Mouse (Mus musculus) spleen, embryonic (tissue): ENCODE measurements around the gene Ccdc115.

Experiments used
- CTCF ChIA-PET: fragments of 350-600 bp; sonication (Branson Sonifier 250); formaldehyde crosslinking; loops from one replicate; lab custom pipeline; 2022; lab: Charles Lee

Gene Ccdc115

DNA sequence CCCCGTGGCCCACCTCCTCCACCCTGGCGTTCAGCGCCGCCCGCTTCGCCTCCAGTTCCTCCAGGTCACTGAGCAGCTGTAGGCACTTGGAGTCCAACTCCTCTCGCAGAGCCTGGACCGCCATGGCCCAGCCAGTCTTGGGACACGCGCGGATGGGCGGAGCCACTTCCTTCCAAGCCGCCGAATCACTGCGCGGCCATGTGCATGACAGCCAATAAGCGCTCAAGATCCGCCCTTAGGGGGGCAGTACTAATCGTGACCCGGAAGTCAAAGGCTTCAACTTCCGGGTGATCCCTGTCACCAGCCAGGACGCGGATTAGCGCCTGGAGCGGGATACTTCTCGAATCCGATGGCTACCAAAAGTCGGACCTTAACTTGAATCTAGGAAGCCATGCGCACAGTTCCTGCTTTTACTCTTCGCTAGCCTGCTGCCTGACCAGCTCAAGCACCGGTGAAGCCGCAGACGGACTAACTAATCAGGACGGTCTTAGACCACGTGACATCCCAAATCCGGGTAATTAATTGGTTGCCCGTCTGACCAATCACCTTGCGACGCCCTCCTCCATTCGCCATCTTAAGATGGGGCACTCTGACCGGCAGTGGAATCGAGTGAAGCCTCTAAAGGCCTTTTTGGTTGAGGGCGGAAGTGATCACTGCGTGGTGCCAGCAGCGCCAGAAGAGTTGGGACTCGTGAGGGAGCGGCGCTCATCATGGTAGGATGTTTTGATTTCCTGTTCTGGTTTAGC lies at the start of gene Ccdc115, which contains the start of gene Imp4:
Ccdc115 (minus strand) TSS at position 458 of the 746 bp plus-strand sequence.
Imp4 (plus strand) TSS at position 637 of the 746 bp plus-strand sequence.
- CTCF ChIA-PET: interaction anchor here (0.6 kb wide), 1 partner anchor 24 kb away, joined by 3 read pairs; no protein-coding TSS in a partner anchor

GRCm38 (mm10) chr1:34487383-34487782 lies 47.9 kb upstream of the Ccdc115 start:
- CTCF ChIA-PET: interaction anchor here (0.7 kb wide), 1 partner anchor 341 kb away, joined by 7 read pairs; no protein-coding TSS in a partner anchor

GRCm38 (mm10) chr1:34485461-34486188 lies 46.2 kb upstream of the Ccdc115 start:
- CTCF ChIA-PET: interaction anchor here (0.7 to 1.2 kb wide), 2 partner anchors 44 to 53 kb away, joined by 3 to 5 read pairs; no protein-coding TSS in a partner anchor

DNA sequence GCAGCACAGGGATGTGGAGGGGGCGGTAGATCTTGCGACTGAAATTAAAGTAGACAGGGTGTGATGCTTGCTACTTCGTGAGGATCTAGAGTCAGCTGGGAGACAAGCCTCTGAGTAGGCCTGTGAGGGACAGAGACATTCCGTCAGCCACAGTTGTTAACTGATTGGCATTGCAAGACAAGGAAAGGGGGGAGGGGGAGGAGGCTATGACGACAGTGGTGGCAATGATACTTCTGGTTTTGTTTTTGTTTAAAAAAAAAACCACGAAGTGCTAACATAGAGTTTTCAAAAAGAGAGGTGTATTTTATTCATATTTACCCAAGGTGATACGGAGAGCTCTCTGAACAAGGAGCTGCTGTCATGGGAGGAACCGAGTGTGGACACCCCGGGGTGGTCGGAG lies 45.0 kb upstream of the Ccdc115 start:
- CTCF ChIA-PET: interaction anchor here (0.6 kb wide), 1 partner anchor 157 kb away, joined by 3 read pairs; no protein-coding TSS in a partner anchor

DNA sequence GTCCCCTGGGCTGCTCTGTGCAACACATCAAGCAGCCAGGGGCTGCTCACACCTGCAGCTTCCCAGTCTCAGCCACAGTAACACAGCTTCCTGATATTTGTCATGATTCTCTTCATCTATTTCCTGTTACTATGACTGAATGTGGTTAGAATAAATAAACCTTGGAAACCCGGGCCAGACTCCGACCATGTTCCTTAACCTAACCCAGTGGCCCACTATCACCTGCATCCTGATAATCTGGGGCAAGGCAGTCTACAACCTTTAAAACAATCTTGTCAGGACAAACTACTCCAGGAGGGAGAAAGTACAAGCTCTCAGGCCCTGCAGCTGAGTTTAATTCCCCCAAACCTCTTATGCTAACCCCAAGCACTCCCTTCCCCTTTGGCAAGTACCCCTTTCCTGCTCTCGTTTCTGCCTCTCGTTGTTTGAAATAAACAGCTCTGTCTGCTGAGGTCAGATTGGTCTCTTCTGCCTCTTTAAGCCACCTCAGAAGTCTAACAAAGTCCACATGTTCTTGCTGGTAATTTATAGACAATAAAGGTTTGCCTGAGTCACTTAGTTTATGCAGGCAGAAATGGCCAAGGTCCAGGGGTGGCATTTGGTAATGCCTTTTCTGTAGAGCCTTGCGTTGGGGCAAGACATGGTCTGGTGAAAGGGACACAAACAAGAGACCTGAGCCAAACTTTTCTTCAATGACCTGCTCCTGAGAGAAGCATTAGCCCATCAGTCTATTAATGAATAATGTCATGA lies 42.6 kb upstream of the Ccdc115 start:
- CTCF ChIA-PET: interaction anchor here (1.2 kb wide), 1 partner anchor 10 kb away, joined by 3 read pairs; no protein-coding TSS in a partner anchor

- CTCF ChIA-PET: interaction anchor here (0.6 kb wide), 2 partner anchors 42 to 321 kb away, joined by 3 to 8 read pairs; no protein-coding TSS in a partner anchor
Measured at GRCm38 (mm10) chr1:34480801-34481200, 41.3 kb upstream of the Ccdc115 start.

- CTCF ChIA-PET: no interaction called here
Measured at GRCm38 (mm10) chr1:34478891-34479655, 39.6 kb upstream of the Ccdc115 start.

GRCm38 (mm10) chr1:34472427-34473300 lies 33.2 kb upstream of the Ccdc115 start:
- CTCF ChIA-PET: interaction anchor here (1.3 kb wide), 1 partner anchor 39 kb away, joined by 3 read pairs; no protein-coding TSS in a partner anchor

DNA sequence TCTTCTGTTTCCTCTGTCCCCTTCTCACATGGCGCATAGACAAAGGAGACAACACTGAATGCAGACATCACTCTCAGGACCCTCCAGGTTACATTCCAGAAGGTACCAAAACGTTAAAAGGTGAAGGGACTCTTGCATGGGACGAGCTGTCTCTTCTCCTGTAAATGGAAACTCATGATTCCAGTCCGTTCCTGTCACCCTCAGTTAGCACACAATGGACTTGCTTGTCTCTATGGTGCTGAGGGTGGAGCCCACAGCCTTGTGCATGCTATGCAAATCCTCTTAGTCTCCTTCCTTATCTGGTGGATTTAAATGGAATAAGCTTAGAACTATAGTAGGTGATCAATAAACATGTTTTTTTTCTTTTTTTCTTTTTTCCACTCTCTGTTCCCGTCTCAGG lies 30.3 kb upstream of the Ccdc115 start:
- CTCF ChIA-PET: no interaction called here

- CTCF ChIA-PET: interaction anchor here (0.5 kb wide), 1 partner anchor 9 kb away, joined by 4 read pairs; no protein-coding TSS in a partner anchor
Measured at GRCm38 (mm10) chr1:34468500-34468899, 29.0 kb upstream of the Ccdc115 start.

DNA sequence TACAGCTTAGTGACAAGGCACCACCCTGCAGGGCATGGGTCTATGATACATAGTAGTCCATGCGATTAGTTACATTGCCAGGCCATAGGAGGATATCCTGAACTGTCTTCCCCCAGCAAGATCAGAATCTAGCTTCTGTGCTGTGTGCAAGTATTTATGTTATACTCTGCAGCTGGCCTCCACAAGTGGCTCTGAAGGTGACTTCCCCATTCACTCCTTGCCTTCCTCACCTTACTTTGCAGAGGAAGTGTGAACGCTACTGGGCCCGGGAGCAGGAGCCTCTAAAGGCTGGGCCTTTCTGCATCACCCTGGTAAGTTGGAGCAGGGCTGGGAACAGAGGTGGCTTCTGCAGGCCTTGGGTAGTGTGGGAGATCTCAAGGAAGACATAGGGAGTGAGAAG lies 28.6 kb upstream of the Ccdc115 start:
- CTCF ChIA-PET: no interaction called here

- CTCF ChIA-PET: interaction anchor here (0.6 kb wide), 1 partner anchor 244 kb away, joined by 33 read pairs; no protein-coding TSS in a partner anchor
Measured at GRCm38 (mm10) chr1:34465445-34465844, 26.0 kb upstream of the Ccdc115 start.

GRCm38 (mm10) chr1:34464310-34464817 lies 24.9 kb upstream of the Ccdc115 start:
- CTCF ChIA-PET: no interaction called here

DNA sequence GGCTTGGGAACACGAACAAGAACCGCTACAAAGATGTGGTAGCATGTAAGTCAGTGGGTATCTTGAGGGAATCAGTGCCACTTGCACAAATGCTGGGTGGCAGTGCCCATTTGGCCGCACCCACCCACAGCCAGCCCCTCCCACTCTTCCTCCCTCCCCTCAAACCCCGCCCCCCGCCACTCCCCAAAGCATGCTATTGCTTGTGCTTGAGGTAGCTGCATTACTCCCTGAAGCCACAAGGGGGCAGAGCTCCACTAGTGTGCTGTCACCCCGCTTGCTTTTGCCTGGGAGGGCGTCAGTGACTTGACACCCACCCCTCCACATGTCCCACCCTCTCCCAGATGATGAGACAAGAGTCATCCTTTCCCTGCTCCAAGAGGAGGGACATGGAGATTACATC lies 23.3 kb upstream of the Ccdc115 start:
- CTCF ChIA-PET: interaction anchor here (0.6 kb wide), 1 partner anchor 27 kb away, joined by 3 read pairs; no protein-coding TSS in a partner anchor

GRCm38 (mm10) chr1:34460061-34460441 lies 20.6 kb upstream of the Ccdc115 start:
- CTCF ChIA-PET: no interaction called here

DNA sequence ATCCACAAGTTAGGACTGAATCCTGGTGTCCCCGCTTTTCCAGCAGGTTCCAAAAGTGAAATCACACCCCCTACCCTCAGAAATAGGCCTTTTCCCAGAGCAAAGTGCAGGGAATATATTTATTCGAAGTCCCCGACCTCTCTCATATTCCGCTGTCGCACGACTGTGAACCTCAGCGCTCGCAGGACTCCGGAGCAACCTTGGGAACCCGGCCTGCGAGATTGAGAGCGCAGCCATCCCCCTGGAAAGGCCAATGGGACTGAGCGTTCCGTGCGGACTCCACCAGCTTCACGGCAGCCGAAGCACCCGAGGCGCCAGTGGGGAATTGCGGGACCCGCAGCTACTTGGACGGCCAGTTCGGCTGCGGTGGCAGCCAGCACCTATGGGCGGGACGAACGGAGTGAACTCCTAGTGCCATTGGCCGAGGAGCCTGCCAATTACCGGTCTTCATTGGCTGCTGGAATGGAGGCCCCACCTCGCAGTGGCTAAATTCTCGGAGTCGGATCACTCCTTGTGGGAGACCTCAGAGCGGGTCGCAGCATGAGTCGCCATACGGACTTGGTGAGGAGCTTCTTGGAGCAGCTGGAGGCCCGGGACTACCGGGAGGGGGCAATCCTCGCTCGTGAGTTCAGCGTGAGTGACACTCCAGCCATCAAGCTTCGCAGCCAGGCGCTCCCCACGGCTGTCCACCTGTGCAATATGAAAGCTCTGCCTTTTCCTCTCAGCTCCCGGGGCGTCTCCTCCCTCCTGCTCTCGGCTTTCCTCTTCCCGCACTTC lies 20.0 kb upstream of the Ccdc115 start, which contains the start of gene Ptpn18:
Ptpn18 (plus strand) TSS at position 479 of the 777 bp plus-strand sequence.
- CTCF ChIA-PET: interaction anchor here (0.6 to 0.7 kb wide), 2 partner anchors 25 to 1314 kb away, joined by 4 to 14 read pairs; no protein-coding TSS in a partner anchor

GRCm38 (mm10) chr1:34458431-34458830 lies 19.0 kb upstream of the Ccdc115 start:
- CTCF ChIA-PET: interaction anchor here (0.7 kb wide), 1 partner anchor 24 kb away, joined by 14 read pairs; no protein-coding TSS in a partner anchor

DNA sequence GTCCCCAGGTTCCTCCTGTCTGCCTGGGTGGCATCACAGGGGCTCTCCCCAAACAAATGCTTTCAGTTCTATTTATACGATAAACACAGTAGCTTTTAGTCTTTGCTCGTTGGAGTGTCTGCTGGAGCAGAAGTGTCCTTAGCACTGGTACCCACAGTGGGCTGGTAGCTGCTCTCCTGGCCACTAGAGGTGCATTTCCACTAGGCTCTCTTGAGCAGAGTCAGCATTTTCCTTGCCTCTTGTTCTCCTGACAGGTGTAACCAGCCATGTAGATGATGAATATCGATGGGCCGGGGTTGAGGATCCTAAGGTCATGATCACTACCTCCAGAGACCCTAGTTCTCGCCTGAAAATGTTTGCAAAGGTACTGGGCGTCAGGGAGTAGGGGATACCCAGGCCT lies 3.7 kb upstream of the Ccdc115 start:
- CTCF ChIA-PET: no interaction called here
